Mouse (Mus musculus) embryonic facial prominence, embryonic 13.5 days (tissue): Measurements from ENCODE around the gene Gcnt2. TPM values are rescaled to one million over a fixed set of nuclear protein-coding genes. Genes with fewer than 3 reads are reported as not detected.
A peak's percentile ranks its signal among the peaks of the same experiment; 100 is the strongest.

Source experiments
- ATAC-seq: fragments of 200-750 bp; cut with Nextera tagmentation; 2 replicates; pipeline ENCODE4 v1.8.0; 2017; ENCODE audit warnings: low read depth; ENCODE audit not compliant: insufficient number of reproducible peaks, insufficient read depth, low FRiP score, low TSS enrichment
- H3K27ac ChIP-seq: fragments of 300-500 bp; sonication (generic); 2 replicates; pipeline ENCODE4 v1.5.1; 2015; ENCODE audit warnings: moderate library complexity, mild to moderate bottlenecking, inconsistent platforms
- H3K27me3 ChIP-seq: fragments of 300-500 bp; sonication (generic); 2 replicates; pipeline ENCODE4 v1.6.1; 2015; ENCODE audit warnings: mild to moderate bottlenecking, inconsistent platforms
- H3K36me3 ChIP-seq: fragments of 300-500 bp; sonication (generic); 2 replicates; pipeline ENCODE4 v1.6.1; 2015; ENCODE audit warnings: mild to moderate bottlenecking, inconsistent platforms
- H3K4me1 ChIP-seq: fragments of 300-500 bp; sonication (generic); 2 replicates; pipeline ENCODE4 v1.6.1; 2015; ENCODE audit warnings: inconsistent platforms
- H3K4me2 ChIP-seq: fragments of 300-500 bp; sonication (generic); 2 replicates; pipeline ENCODE4 v1.6.1; 2015; ENCODE audit warnings: moderate library complexity, mild to moderate bottlenecking, inconsistent platforms
- H3K4me3 ChIP-seq: fragments of 300-500 bp; sonication (generic); 2 replicates; pipeline ENCODE4 v1.5.1; 2015; ENCODE audit warnings: mild to moderate bottlenecking, inconsistent platforms
- H3K9ac ChIP-seq: fragments of 300-500 bp; sonication (generic); 2 replicates; pipeline ENCODE4 v1.6.1; 2015; ENCODE audit warnings: mild to moderate bottlenecking, inconsistent platforms
- H3K9me3 ChIP-seq: fragments of 300-500 bp; sonication (generic); 2 replicates; pipeline ENCODE4 v1.6.1; 2016; ENCODE audit warnings: inconsistent platforms
- WGBS: fragments of 180-500 bp; shearing (Covaris S2); methylation state at CpG from one replicate; pipeline ENCODE4 v1.1.7; 2015; ENCODE audit warnings: mixed read lengths; 5-methylcytosine and 5-hydroxymethylcytosine counted together
- polyA plus RNA-seq: library from polyadenylated mRNA; unstranded; fragments of >200 nt; fragmentation: Nextera tagmentation; extraction: Ambion mirVana; gene quantifications from 2 replicates; pipeline ENCODE4 v1.2.1, GENCODE M21; 2015

The Gcnt2 gene
- polyA plus RNA-seq: 2.7 and 3.7 TPM in 2 replicates

DNA sequence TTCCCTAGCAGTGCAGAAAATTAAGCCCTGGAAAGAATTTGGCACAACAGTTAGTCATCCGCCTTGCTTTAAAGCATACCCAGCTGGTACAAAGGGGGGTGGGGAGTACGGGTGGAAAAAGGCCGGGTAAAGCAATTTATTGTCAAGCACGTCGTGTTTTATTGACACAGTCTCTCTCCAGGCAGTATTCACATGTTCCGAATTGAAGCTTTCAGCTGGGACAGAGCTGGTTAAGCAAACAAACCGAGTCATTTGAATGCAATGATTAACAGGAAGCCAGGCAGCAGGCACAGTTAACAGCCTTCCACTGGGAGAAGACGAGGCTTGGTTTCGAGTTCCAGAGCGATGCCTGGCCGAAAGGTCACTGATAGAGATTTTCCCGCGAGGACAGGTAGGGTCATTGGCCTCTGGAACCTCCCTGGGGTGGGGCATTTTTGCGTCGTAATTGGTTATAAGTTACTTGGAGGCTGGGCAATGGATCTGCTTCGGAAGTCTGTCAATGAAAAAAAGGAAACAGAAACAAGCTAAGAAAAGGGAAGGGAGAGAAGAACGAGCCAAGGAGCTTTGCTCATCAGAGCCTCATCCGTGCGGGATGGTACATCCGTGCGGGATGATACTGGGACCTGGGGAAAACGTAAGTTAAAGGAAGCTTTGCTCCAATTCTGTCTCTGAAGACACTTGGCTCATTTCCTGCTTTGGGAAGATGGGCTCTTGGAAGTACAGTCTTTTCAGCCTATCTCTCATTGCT, at the start of gene Gcnt2:
Gcnt2 (plus strand) TSS at position 103 of the 748 bp plus-strand sequence.
- ATAC-seq: no peak
- peaks cover 5% of the 10 kb centered on the region for H3K4me1 ChIP-seq
- H3K36me3 ChIP-seq: no peaks in the 10 kb centered on the region
- 0 out of 2 replicates have a peak within 1 kb of the TSS, but pooled peaks have one; percentile 2 for H3K9ac ChIP-seq
- no peaks in the 10 kb centered on the region for H3K27me3 ChIP-seq
- 40% methylated on average over 22 of the region's 22 CpGs for WGBS
- H3K27ac ChIP-seq: no peak within 1 kb of the TSS
- no peaks in the 10 kb centered on the region for H3K9me3 ChIP-seq
- peak within 1 kb of the TSS; percentile 51 for H3K4me2 ChIP-seq
- peak within 1 kb of the TSS; percentile 22 for H3K4me3 ChIP-seq

DNA sequence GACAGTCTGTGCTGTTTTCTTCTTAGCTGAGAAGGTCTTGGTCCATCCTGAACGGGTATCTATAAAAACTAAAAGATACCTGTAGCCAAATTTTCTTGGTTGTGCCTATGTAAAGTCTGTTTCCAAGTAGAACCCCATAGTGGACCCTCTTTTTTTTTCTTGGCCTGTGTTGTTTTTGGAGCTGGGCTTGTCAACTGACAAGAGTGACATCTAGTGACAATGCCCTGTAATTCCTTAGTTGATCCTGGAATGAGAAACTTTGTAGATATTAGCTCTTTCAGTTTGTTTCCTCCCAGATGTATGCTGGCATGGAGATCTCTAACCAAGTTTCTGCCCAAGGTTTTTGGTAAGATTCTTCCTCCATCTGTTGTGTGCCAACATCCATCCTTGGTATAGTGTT, 38.9 kb upstream of the Gcnt2 start:
- WGBS: 66% methylated on average over 1 of the region's 1 CpGs
- H3K4me2 ChIP-seq: no peak overlapping the region
- no peak for ATAC-seq

DNA sequence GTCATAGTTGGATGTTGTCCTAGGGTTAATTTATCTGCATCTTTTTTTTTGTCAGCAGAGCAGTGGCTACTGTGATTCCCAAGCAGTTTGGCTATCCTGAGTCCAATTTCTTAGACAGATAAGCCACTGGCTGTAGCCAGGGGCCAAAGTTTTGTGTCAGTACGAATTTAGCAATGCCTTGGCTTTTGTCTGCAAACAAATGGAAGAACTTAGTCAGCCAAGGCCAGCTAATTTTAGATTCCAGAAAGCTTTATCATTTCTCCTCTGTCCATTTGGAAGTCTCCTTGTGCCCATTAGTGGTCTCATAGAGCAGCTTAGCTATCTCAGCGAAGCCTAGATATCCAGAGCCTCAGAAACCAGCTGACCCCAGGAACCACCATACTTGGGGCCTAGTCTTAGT, 37.6 kb upstream of the Gcnt2 start:
- Histone ChIP-seq H3K36me3 (no peaks in the 10 kb centered on the region), H3K4me3 (no peak overlapping the region), H3K9me3 (no peaks in the 10 kb centered on the region), H3K9ac (no peak overlapping the region), H3K4me2 (no peak overlapping the region), H3K27ac (no peak overlapping the region), H3K27me3 (no peaks in the 10 kb centered on the region), H3K4me1 (no peaks in the 10 kb centered on the region)
- no peak for ATAC-seq
- WGBS: 74% methylated on average over 2 of the region's 2 CpGs

More for the DNA sequence above, 38.9 kb upstream of the Gcnt2 start:
- Histone ChIP-seq H3K27me3 (no peaks in the 10 kb centered on the region), H3K9me3 (no peaks in the 10 kb centered on the region), H3K4me1 (no peaks in the 10 kb centered on the region), H3K9ac (no peak overlapping the region), H3K36me3 (no peaks in the 10 kb centered on the region), H3K27ac (no peak overlapping the region), H3K4me3 (no peak overlapping the region)

DNA sequence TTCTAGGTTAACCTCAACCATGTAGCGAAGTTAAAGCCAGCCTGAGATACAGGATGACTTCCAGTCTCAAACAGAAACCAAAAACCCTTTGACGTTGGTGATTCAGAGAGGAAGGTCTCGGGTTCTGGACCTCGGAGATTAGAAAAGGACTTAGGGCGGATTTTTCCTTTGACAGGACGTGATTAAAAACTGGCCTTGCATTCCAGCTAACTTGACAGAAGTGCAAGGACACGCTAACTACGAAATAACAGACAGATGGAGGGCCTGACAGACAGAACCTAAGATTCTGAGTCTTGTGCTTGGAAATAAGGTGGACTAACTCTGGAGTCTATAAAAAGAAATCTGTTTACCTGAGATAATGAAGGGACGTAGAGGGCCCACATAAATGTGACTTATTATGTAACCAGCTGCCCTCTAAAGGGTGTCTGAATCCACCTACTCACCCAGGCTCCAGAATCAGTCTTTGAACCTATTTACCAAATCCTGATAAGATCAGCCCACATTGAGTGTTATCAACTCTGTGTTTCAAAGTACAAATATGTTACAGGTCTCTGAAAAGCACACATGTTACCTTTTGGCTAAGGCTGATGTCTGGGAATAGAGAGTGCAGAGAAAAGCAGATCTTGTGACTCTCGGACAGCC, 18.3 kb upstream of the Gcnt2 start:
- ATAC-seq: no peak
- WGBS: 54% methylated on average over 10 of the region's 10 CpGs
- no peaks in the 10 kb centered on the region for H3K9me3 ChIP-seq
- peaks cover 5% of the 10 kb centered on the region; the same call in 1 of the 2 replicates for H3K27me3 ChIP-seq
- H3K4me1 ChIP-seq: no peaks in the 10 kb centered on the region
- no peak overlapping the region for H3K27ac ChIP-seq
- H3K9ac ChIP-seq: no peak overlapping the region
- H3K4me2 ChIP-seq: no peak overlapping the region
- no peak overlapping the region for H3K4me3 ChIP-seq
- H3K36me3 ChIP-seq: no peaks in the 10 kb centered on the region

DNA sequence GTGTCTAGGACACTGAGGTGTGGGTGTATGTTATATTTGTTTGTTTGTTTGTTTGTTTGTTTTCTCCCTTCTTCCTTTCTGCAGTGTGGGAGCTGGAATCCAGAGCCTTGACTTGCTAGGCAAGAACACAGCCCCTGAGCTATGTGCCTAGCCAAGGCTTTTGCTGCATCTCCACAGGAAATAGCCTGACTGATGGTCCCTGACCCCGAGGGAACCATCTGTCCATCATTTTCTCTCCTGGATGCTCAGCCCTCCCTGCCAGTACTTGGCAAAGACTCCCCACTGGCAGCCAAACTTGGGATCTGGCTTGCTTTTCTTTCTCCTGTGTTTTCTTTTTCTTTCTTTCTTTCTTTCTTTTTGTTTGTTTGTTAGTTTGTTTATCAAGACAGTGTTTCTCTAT, 17.4 kb upstream of the Gcnt2 start:
- no peak overlapping the region for H3K4me2 ChIP-seq
- no peaks in the 10 kb centered on the region for H3K36me3 ChIP-seq
- no peak for ATAC-seq
- H3K27ac ChIP-seq: no peak overlapping the region
- no peaks in the 10 kb centered on the region for H3K4me1 ChIP-seq
- peaks cover 5% of the 10 kb centered on the region; the same call in 1 of the 2 replicates for H3K27me3 ChIP-seq
- no peak overlapping the region for H3K4me3 ChIP-seq
- WGBS: 15% methylated on average over 1 of the region's 1 CpGs
- no peak overlapping the region for H3K9ac ChIP-seq
- no peaks in the 10 kb centered on the region for H3K9me3 ChIP-seq

DNA sequence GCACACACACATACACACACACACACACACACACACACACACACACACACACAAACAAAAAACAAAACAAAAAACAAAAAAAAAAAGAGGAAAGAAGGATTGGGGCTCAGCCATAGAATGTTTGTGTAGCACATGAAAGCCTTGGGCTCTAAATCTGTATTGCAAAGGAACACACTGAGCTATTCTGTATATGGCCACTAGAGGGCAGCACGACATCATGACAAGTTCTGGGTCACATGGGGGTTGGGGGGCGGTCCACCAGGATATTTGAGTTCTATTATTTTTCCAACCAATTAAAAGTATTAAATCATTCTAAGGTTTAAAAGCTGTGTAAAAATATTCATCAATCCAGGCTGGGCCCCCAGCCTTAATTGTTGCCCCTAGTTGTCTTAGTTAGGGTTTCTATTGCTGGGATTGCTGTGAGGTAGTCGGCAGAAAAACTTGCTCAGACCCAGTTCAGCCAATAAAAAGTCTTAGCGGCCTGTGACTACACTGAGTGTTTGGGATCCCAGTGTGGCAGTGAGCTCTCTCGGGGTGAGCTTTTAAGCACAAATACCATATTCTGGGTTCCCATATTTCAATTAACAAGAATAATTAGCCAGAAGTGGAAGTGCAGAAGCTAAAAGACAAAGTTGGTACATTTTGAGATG, 16.0 kb upstream of the Gcnt2 start:
- no peak overlapping the region for H3K9ac ChIP-seq
- H3K4me1 ChIP-seq: no peaks in the 10 kb centered on the region
- peaks cover 5% of the 10 kb centered on the region; the same call in 1 of the 2 replicates for H3K27me3 ChIP-seq
- H3K36me3 ChIP-seq: no peaks in the 10 kb centered on the region
- ATAC-seq: no peak
- 23% methylated on average over 5 of the region's 5 CpGs for WGBS
- no peak overlapping the region for H3K4me3 ChIP-seq
- H3K4me2 ChIP-seq: peak overlapping the region; percentile 37
- H3K27ac ChIP-seq: no peak overlapping the region
- no peaks in the 10 kb centered on the region for H3K9me3 ChIP-seq

DNA sequence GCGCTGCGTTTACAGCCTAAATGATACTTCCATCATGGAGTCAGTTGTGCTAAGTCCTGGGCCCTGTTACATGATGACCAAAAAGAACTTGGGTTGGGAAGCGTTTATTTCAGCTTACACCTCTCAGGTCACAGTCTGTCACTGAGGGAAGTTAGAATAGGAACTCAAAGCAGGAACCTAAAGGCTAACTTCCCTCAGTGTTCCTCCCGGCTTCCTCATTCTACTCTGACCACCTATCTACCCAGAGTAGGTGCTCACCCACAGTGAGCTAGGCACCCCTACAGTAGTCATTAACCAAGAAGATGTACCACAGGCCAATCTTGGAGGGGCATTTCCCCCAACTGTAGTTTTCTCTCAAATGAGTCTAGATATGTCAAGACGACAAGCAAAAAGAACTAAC, 15.4 kb upstream of the Gcnt2 start:
- no peak overlapping the region for H3K4me2 ChIP-seq
- no peak overlapping the region for H3K4me3 ChIP-seq
- no peak for ATAC-seq
- 92% methylated on average over 5 of the region's 5 CpGs for WGBS
- H3K9ac ChIP-seq: no peak overlapping the region
- H3K36me3 ChIP-seq: no peaks in the 10 kb centered on the region
- no peaks in the 10 kb centered on the region for H3K4me1 ChIP-seq
- no peaks in the 10 kb centered on the region for H3K9me3 ChIP-seq
- peaks cover 5% of the 10 kb centered on the region; the same call in 1 of the 2 replicates for H3K27me3 ChIP-seq
- H3K27ac ChIP-seq: no peak overlapping the region

DNA sequence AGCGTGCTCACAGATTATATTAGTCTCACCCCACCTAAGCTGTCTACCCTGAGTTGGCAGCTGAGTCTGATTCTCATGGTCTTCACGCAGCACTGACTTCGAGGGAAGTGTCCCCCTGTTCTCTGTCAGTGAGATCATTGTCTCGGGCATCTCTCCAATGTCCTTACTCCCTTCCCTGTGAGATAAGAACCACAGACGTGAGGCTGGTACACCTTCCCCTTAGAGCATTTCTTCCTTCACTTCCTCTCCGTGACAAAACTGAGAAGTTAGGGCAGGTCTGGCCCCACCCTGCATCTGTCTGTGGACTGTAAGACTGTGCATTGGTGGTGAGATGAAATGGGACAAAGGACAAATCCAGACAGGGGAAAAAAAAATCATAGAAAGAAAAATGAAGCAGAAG, 13.6 kb upstream of the Gcnt2 start:
- H3K27me3 ChIP-seq: peaks cover 5% of the 10 kb centered on the region; the same call in 1 of the 2 replicates
- no peak overlapping the region for H3K27ac ChIP-seq
- no peaks in the 10 kb centered on the region for H3K9me3 ChIP-seq
- no peaks in the 10 kb centered on the region for H3K36me3 ChIP-seq
- ATAC-seq: no peak
- no peak overlapping the region for H3K4me2 ChIP-seq
- no peak overlapping the region for H3K9ac ChIP-seq
- H3K4me1 ChIP-seq: no peaks in the 10 kb centered on the region
- WGBS: 51% methylated on average over 6 of the region's 6 CpGs
- H3K4me3 ChIP-seq: no peak overlapping the region

DNA sequence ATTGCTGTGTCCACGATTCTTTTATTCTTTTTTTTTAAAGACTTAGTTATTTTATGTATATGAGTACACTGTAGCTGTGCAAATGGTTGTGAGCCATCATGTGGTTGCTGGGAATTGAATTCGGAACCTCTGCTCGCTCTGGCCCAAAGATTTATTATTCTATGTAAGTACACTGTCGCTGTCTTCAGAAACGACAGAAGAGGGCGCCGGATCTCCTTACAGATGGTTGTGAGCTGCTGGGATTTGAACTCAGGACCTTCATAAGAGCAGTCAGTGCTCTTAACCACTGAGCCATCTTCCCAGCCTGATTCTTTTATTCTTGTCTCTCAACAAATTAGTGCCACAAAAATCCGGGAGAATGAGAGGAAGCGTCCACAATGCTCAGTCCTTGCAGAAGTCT, 13.2 kb upstream of the Gcnt2 start:
- no peak overlapping the region for H3K4me3 ChIP-seq
- no peak for ATAC-seq
- 64% methylated on average over 9 of the region's 9 CpGs for WGBS
- no peaks in the 10 kb centered on the region for H3K9me3 ChIP-seq
- H3K4me2 ChIP-seq: no peak overlapping the region
- no peaks in the 10 kb centered on the region for H3K4me1 ChIP-seq
- no peak overlapping the region for H3K9ac ChIP-seq
- peaks cover 5% of the 10 kb centered on the region; the same call in 1 of the 2 replicates for H3K27me3 ChIP-seq
- no peaks in the 10 kb centered on the region for H3K36me3 ChIP-seq
- H3K27ac ChIP-seq: no peak overlapping the region

DNA sequence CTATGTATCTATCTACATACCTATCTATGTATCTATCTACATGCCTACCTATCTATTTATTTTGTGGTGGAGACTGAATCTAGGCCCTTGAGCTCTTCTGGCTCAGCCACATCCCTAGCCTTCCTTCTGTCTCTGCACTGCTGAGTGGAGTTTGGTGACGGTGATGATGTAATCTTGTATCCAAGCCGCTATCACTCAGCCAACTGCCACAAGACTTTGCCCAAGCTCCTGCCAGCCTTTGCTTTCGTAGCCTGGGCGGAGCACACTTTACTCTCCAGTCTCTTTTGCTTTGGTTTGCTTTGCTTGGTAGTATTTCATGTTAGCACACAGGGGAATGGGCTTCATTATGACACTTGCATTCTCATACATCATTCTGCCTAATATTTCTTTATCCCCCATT, 11.7 kb upstream of the Gcnt2 start:
- WGBS: 86% methylated on average over 4 of the region's 4 CpGs

DNA sequence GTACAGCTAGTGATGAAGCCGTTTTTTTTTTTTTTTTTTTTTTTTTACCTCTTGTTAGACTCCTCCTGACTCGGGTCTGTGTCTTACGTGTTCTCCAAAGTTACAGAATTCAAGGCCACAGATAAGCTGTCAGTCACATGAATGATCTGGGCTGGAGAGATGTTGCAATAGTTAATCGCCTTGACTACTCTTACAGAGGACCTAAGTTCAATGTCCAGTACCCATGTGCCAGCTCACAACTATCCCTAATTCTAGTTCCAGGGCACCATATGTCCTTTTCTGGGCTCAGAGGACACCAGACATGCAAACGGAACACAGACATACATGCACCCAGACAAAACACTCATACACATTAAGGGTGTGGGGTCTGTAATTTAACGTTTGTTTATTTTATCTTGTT, 8.9 kb upstream of the Gcnt2 start:
- no peaks in the 10 kb centered on the region for H3K9me3 ChIP-seq
- 88% methylated on average over 6 of the region's 6 CpGs for WGBS
- peaks cover 5% of the 10 kb centered on the region for H3K4me1 ChIP-seq
- H3K36me3 ChIP-seq: no peaks in the 10 kb centered on the region
- no peak overlapping the region for H3K27ac ChIP-seq
- H3K4me2 ChIP-seq: no peak overlapping the region
- H3K9ac ChIP-seq: no peak overlapping the region
- no peak overlapping the region for H3K4me3 ChIP-seq
- no peaks in the 10 kb centered on the region for H3K27me3 ChIP-seq
- no peak for ATAC-seq

More for the DNA sequence above, 11.7 kb upstream of the Gcnt2 start:
- H3K9ac ChIP-seq: no peak overlapping the region
- H3K4me2 ChIP-seq: no peak overlapping the region
- H3K4me3 ChIP-seq: no peak overlapping the region
- no peaks in the 10 kb centered on the region for H3K27me3 ChIP-seq
- no peak overlapping the region for H3K27ac ChIP-seq
- no peaks in the 10 kb centered on the region for H3K9me3 ChIP-seq
- H3K36me3 ChIP-seq: no peaks in the 10 kb centered on the region
- ATAC-seq: no peak
- no peaks in the 10 kb centered on the region for H3K4me1 ChIP-seq
